In the genomic region with DNA sequence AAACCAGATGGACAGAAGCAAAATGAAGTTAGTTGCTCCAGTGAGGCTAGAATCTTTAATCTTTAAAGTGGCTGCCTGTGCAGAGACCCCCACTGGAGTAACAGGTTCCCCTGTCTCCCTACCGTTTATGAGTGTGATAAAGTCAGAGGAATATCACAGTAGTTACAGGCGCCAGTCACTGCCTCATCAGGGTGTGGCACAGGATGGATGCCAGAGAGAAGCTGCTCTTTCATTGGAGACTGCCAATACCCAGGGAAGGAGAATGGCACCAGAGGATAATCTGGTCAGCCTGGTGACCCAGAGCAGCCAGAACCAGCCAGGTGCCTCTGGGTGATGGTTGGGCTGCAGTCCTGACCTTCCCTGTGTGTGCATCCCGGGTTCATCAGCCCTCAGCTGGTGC, we compare ENCODE assay signal across 25 mouse cellular contexts.
"Had no signal": no experiment of that assay in that cellular context is flagged by ENCODE, and none has a peak within 500 bp of the region (broad histone marks: within the 10 kb centered on the region; RNA-seq: fewer than 3 reads in every experiment).

No protein-coding gene starts in this region.

- H3K4me3 ChIP-seq: heart, adult 2 months; heart, embryonic 13.5 days; heart, embryonic 15.5 days; hindbrain, embryonic 13.5 days; hindbrain, embryonic 15.5 days; kidney, embryonic 15.5 days; layer of hippocampus, adult 2 months; left cerebral cortex, adult 2 months; limb, embryonic 10.5 days; limb, embryonic 12.5 days had no signal

- DNase-seq: gastrocnemius, postnatal 14 days; gastrocnemius, postnatal 36 days; heart, adult 11 months; heart, adult 2 months; heart, postnatal 14 days; heart, postnatal 36 days; kidney, adult 11 months; kidney, adult 2 months; kidney, adult 9 months; kidney, postnatal 10 days; kidney, postnatal 25 days; kidney, postnatal 4 days; liver had no signal

- H3K36me3 ChIP-seq: heart, embryonic 13.5 days; heart, embryonic 15.5 days; hindbrain, embryonic 13.5 days; hindbrain, embryonic 15.5 days; kidney, embryonic 15.5 days; limb, embryonic 10.5 days; limb, embryonic 12.5 days had no signal

- H3K27ac ChIP-seq: heart, adult 2 months; heart, embryonic 13.5 days; heart, embryonic 15.5 days; hindbrain, embryonic 13.5 days; hindbrain, embryonic 15.5 days; hindbrain, postnatal 0 days; kidney, embryonic 15.5 days; layer of hippocampus, adult 2 months; left cerebral cortex, adult 2 months; limb, embryonic 10.5 days; limb, embryonic 12.5 days had no signal

- H3K9me3 ChIP-seq: heart, embryonic 13.5 days; heart, embryonic 15.5 days; hindbrain, embryonic 13.5 days; hindbrain, embryonic 15.5 days; kidney, embryonic 15.5 days; limb, embryonic 10.5 days; limb, embryonic 12.5 days had no signal

- H3K4me1 ChIP-seq: hindbrain, embryonic 13.5 days; hindbrain, embryonic 15.5 days; limb, embryonic 10.5 days; limb, embryonic 12.5 days had no signal

- H3K4me2 ChIP-seq: heart, embryonic 11.5 days; heart, embryonic 13.5 days; heart, embryonic 15.5 days; hindbrain, embryonic 13.5 days; hindbrain, embryonic 15.5 days; kidney, embryonic 15.5 days; limb, embryonic 12.5 days had no signal

- ATAC-seq: hindbrain, postnatal 0 days; intestine, embryonic 16.5 days had no signal

- H3K9ac ChIP-seq: heart, embryonic 13.5 days; heart, embryonic 15.5 days; hindbrain, embryonic 13.5 days; hindbrain, embryonic 15.5 days; kidney, embryonic 15.5 days; limb, embryonic 12.5 days had no signal

- H3K27me3 ChIP-seq: heart, embryonic 13.5 days; heart, embryonic 15.5 days; hindbrain, embryonic 13.5 days; hindbrain, embryonic 15.5 days; kidney, embryonic 15.5 days; limb, embryonic 12.5 days had no signal
